Mouse (Mus musculus) induced T-regulatory cell, adult 2 months (primary cell): ENCODE data around the gene Carns1.
A peak's percentile ranks its signal among the peaks of the same experiment; 100 is the strongest.

Experiments
- DNase-seq: peaks from one replicate; pipeline ENCODE4 v3.0.0-alpha.2; 2012; ENCODE audit warnings: low read depth

Gene Carns1

GRCm38 (mm10) chr19:4170723-4171392, 4.4 kb downstream of the Carns1 start:
- no peak for DNase-seq

GRCm38 (mm10) chr19:4169810-4170209, 5.5 kb downstream of the Carns1 start:
- no peak for DNase-seq

GRCm38 (mm10) chr19:4169378-4169784, 5.9 kb downstream of the Carns1 start:
- DNase-seq: peak; percentile 99

- no peak for DNase-seq
Observed at GRCm38 (mm10) chr19:4166678-4167476, 8.4 kb downstream of the Carns1 start.

- DNase-seq: no peak
Observed at GRCm38 (mm10) chr19:4164721-4165120, 10.6 kb downstream of the Carns1 start.

GRCm38 (mm10) chr19:4164100-4164499, 11.2 kb downstream of the Carns1 start:
- no peak for DNase-seq

- no peak for DNase-seq
Observed at GRCm38 (mm10) chr19:4163543-4163887, 11.8 kb downstream of the Carns1 start.

- DNase-seq: peak; percentile 96
Observed at GRCm38 (mm10) chr19:4162646-4163542, 12.4 kb downstream of the Carns1 start, which contains the start of gene Rps6kb2. Gene Rps6kb2 (minus strand): TSS chr19:4163354.

- no peak for DNase-seq
Observed at GRCm38 (mm10) chr19:4159049-4159448, 16.2 kb downstream of the Carns1 start.

- no peak for DNase-seq
Observed at GRCm38 (mm10) chr19:4156771-4157170, 18.5 kb downstream of the Carns1 start.

GRCm38 (mm10) chr19:4156073-4156579, 19.2 kb downstream of the Carns1 start:
- peak; percentile 43 for DNase-seq

GRCm38 (mm10) chr19:4155223-4156072, 19.8 kb downstream of the Carns1 start:
- DNase-seq: peak; percentile 63

- peak; percentile 79 for DNase-seq
Observed at GRCm38 (mm10) chr19:4154437-4155222, 20.6 kb downstream of the Carns1 start.

GRCm38 (mm10) chr19:4153232-4153654, 22.0 kb downstream of the Carns1 start, which contains the start of gene Ptprcap:
Gene Ptprcap (plus strand): TSS chr19:4153604.
- DNase-seq: no peak

GRCm38 (mm10) chr19:4152445-4153231, 22.6 kb downstream of the Carns1 start:
- no peak for DNase-seq

- no peak for DNase-seq
Observed at GRCm38 (mm10) chr19:4151898-4152297, 23.4 kb downstream of the Carns1 start.

- no peak for DNase-seq
Observed at GRCm38 (mm10) chr19:4151488-4151860, 23.8 kb downstream of the Carns1 start.

GRCm38 (mm10) chr19:4150567-4151487, 24.5 kb downstream of the Carns1 start:
- DNase-seq: no peak
